Mouse (Mus musculus): ENCODE measurements around the gene Rars. TPM values are rescaled to one million over a fixed set of nuclear protein-coding genes. Genes with fewer than 3 reads are reported as not detected.

Gene Rars
- total RNA-seq (2014; fragmentation: Nextera tagmentation) (150 and 161 TPM in 2 replicates), total RNA-seq (2017) (129 and 150 TPM in 2 replicates), polyA plus RNA-seq (2012) (7.4 and 9.5 TPM in 2 replicates)

DNA sequence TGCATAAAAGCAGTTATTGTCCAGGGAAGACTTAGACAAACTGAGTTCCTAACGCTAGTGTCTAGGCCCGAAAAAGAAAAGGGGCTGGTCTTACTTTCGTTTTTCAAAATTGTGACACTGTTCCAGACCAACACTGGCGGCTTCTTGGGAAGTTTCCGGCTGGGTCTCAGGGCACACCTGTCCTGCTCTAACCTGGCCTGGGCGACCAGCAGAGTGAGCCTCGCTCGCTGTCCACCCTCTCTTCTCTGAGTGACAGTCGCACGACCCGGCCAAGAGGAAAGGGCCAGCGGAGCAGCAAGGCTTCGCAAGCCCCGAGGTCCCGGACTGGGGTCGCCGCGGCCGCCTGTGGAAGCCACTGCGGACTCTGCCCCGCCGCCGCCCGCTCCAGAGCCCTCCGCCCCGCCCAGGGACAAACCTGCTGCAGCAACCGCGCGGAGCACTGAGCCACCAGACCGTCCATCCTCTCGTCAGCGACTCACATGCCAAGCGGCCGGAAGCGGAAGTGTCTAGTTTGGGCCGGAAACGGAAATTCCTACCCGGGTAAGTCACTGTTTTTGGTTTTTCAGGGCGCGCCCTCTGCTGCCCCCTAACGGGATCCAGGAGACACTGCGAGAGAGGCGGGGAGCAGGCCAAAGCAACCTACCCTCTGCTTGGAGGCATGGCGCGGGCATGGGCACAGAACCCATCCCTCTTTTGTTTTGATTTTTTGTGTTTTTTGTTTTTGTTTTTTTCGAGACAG lies at the start of gene Rars:
Gene Rars, minus strand, starts transcription at position 485 of the 739 bp plus-strand sequence.
- Histone ChIP-seq H3K36me3 (replicated peaks) (peaks cover 39% of the 10 kb centered on the region), H3K9me3 (replicated peaks) (no peaks in the 10 kb centered on the region), H3K4me3 (ENCODE audit: low read depth, low read length) (peak within 1 kb of the TSS; percentile 95), H3K4me1 (ENCODE audit: insufficient read depth, low read depth, low read length) (peaks cover 53% of the 10 kb centered on the region), H3K27me3 (ENCODE audit: insufficient read depth, low read length) (no peaks in the 10 kb centered on the region)
- TF ChIP-seq TAL1 (conservative IDR thresholded peaks at IDR 0.05; ENCODE audit: low read depth, low read length) (no peak), GATA2 (IDR thresholded peaks at IDR 0.05; ENCODE audit: borderline replicate concordance, low read depth, low read length) (no peak), GATA1 (IDR thresholded peaks at IDR 0.05; ENCODE audit: borderline replicate concordance, low read length) (no peak), POLR2AphosphoS5 (IDR thresholded peaks at IDR 0.05; ENCODE audit: insufficient replicate concordance, low read depth, low read length) (no peak), CTCF (IDR thresholded peaks at IDR 0.05; ENCODE audit: low read depth, low read length) (peak; percentile 75)
- ATAC-seq (ENCODE audit: extremely low read depth, insufficient number of reproducible peaks, low FRiP score, poor library complexity, severe bottlenecking) (peak; percentile 70), DNase-seq (ENCODE audit: low spot score) (peak; percentile 82)

DNA sequence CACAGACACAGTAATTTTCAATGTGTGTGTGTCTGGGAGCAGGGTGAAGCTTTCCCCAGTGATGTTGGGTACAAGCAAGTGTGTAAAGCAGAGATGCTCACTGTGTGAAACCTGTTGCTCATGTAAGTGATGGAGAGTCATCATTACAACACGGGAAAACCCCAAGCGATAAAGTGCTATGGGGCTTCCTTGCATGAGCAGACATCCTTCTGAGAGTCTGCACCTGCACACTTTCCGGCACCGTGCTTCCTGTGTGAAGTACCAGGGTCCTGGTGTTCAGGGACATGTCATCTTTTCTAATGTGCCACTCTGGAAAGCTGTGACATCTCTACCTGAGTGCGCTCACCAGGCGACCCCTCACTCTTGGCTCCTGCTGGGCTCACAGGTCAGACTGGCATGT lies 48.5 kb upstream of the Rars start:
- TF ChIP-seq GATA1 (IDR thresholded peaks at IDR 0.05; ENCODE audit: borderline replicate concordance, low read length) (no peak), CTCF (IDR thresholded peaks at IDR 0.05; ENCODE audit: low read depth, low read length) (no peak), GATA2 (IDR thresholded peaks at IDR 0.05; ENCODE audit: borderline replicate concordance, low read depth, low read length) (no peak), TAL1 (conservative IDR thresholded peaks at IDR 0.05; ENCODE audit: low read depth, low read length) (no peak), POLR2AphosphoS5 (IDR thresholded peaks at IDR 0.05; ENCODE audit: insufficient replicate concordance, low read depth, low read length) (no peak)
- ATAC-seq (ENCODE audit: extremely low read depth, insufficient number of reproducible peaks, low FRiP score, poor library complexity, severe bottlenecking) = no peak
- H3K36me3 ChIP-seq (replicated peaks) = no peaks in the 10 kb centered on the region
- peaks cover 15% of the 10 kb centered on the region for H3K9me3 ChIP-seq (replicated peaks)
- no peaks in the 10 kb centered on the region for H3K4me1 ChIP-seq (ENCODE audit: insufficient read depth, low read depth, low read length)
- no peak overlapping the region for H3K4me3 ChIP-seq (ENCODE audit: low read depth, low read length)
- H3K27me3 ChIP-seq (ENCODE audit: insufficient read depth, low read length) = no peaks in the 10 kb centered on the region
- no peak for DNase-seq (ENCODE audit: low spot score)

- TF ChIP-seq CTCF (IDR thresholded peaks at IDR 0.05; ENCODE audit: low read depth, low read length) = no peak
- TF ChIP-seq TAL1 (conservative IDR thresholded peaks at IDR 0.05; ENCODE audit: low read depth, low read length) = no peak
- no peak for TF ChIP-seq POLR2AphosphoS5 (IDR thresholded peaks at IDR 0.05; ENCODE audit: insufficient replicate concordance, low read depth, low read length)
- no peak for TF ChIP-seq GATA2 (IDR thresholded peaks at IDR 0.05; ENCODE audit: borderline replicate concordance, low read depth, low read length)
- no peak for TF ChIP-seq GATA1 (IDR thresholded peaks at IDR 0.05; ENCODE audit: borderline replicate concordance, low read length)
- no peaks in the 10 kb centered on the region for H3K27me3 ChIP-seq (ENCODE audit: insufficient read depth, low read length)
- ATAC-seq (ENCODE audit: extremely low read depth, insufficient number of reproducible peaks, low FRiP score, poor library complexity, severe bottlenecking) (no peak), DNase-seq (ENCODE audit: low spot score) (no peak)
- H3K4me3 ChIP-seq (ENCODE audit: low read depth, low read length) = no peak overlapping the region
- no peaks in the 10 kb centered on the region for H3K36me3 ChIP-seq (replicated peaks)
- H3K4me1 ChIP-seq (ENCODE audit: insufficient read depth, low read depth, low read length) = no peaks in the 10 kb centered on the region
- peaks cover 45% of the 10 kb centered on the region for H3K9me3 ChIP-seq (replicated peaks)
Observed at GRCm38 (mm10) chr11:35878559-35878897, 44.2 kb upstream of the Rars start.

DNA sequence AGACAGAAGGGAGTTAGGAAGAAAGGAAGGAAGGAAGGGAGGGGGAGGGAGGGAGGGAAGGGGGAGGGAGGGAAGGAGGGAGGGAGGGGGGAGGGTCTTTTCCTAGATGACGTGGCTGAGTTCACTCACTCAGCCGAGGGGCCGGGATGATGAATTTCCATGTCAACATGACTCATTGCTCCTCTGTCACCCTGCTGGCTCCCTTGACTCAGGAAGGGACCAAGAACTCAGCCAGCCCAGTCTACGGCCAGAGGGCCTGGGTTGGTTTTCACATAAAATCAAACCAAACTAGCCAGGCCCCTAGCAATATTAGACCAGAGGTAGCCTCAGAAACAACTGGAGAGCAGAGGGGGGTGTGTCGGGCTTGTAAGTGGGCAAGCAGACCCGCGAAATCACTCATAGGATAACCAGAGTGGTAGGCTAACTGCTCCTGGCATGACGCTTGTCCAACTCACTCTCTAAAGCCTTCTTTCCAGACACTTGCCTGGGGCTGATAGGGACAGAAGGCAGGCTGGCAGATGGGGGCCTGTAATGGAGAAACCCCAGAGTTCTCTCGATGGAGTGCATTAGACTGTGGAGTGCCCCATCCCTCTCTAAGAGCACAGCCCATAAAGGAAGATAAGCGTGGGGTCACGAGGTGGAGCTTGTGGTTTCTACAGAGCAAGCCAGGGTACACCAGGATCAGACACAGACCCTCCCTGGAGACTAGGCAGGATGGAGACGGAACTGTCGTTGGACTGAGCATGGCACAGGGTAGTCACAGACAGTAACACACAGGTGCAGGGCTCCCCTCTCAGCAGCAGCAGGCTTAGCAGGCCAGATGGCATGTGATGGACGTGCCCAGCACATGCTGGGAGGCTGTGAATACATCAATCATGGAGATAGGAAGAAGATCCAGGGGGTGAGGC lies 43.6 kb upstream of the Rars start:
- H3K9me3 ChIP-seq (replicated peaks) = peaks cover 45% of the 10 kb centered on the region
- ATAC-seq (ENCODE audit: extremely low read depth, insufficient number of reproducible peaks, low FRiP score, poor library complexity, severe bottlenecking) (no peak), DNase-seq (ENCODE audit: low spot score) (no peak)
- no peaks in the 10 kb centered on the region for H3K36me3 ChIP-seq (replicated peaks)
- H3K4me3 ChIP-seq (ENCODE audit: low read depth, low read length) = no peak overlapping the region
- H3K27me3 ChIP-seq (ENCODE audit: insufficient read depth, low read length) = no peaks in the 10 kb centered on the region
- TF ChIP-seq CTCF (IDR thresholded peaks at IDR 0.05; ENCODE audit: low read depth, low read length) (no peak), GATA2 (IDR thresholded peaks at IDR 0.05; ENCODE audit: borderline replicate concordance, low read depth, low read length) (no peak), TAL1 (conservative IDR thresholded peaks at IDR 0.05; ENCODE audit: low read depth, low read length) (no peak), POLR2AphosphoS5 (IDR thresholded peaks at IDR 0.05; ENCODE audit: insufficient replicate concordance, low read depth, low read length) (no peak), GATA1 (IDR thresholded peaks at IDR 0.05; ENCODE audit: borderline replicate concordance, low read length) (no peak)
- no peaks in the 10 kb centered on the region for H3K4me1 ChIP-seq (ENCODE audit: insufficient read depth, low read depth, low read length)

DNA sequence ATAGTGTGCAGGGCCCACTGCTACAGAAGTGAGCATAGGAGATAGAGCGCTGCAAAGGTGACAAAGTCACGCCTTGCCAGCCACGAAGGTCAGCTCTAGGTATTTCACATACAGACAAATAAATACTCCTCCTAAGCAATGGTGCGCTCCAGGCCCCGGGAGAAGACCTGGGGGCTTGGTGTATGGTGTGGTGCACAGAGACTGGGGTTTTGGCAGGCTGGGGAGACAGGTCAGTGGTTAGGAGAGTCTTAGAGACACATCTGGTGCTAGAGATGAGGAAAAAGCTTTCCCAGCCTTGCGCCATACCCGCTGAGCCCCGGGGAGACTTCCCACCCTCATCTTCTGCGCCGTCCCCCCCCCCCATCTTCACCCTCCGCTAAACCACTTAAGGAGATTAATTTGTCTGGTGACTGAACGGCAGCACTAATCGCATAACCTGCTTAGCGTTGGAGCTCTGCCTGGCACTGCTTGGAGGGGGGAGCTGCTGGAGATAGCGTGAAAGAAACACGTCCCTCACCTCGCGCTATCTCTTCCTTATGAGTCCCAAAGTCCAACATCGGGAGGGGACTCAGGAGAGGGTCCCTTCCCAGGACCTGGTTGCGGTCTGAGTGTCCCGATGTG lies 39.4 kb upstream of the Rars start:
- no peak overlapping the region for H3K4me3 ChIP-seq (ENCODE audit: low read depth, low read length)
- DNase-seq (ENCODE audit: low spot score) (no peak), ATAC-seq (ENCODE audit: extremely low read depth, insufficient number of reproducible peaks, low FRiP score, poor library complexity, severe bottlenecking) (no peak)
- H3K4me1 ChIP-seq (ENCODE audit: insufficient read depth, low read depth, low read length) = no peaks in the 10 kb centered on the region
- peaks cover 51% of the 10 kb centered on the region for H3K9me3 ChIP-seq (replicated peaks)
- TF ChIP-seq TAL1 (conservative IDR thresholded peaks at IDR 0.05; ENCODE audit: low read depth, low read length) (no peak), CTCF (IDR thresholded peaks at IDR 0.05; ENCODE audit: low read depth, low read length) (no peak), GATA2 (IDR thresholded peaks at IDR 0.05; ENCODE audit: borderline replicate concordance, low read depth, low read length) (no peak), GATA1 (IDR thresholded peaks at IDR 0.05; ENCODE audit: borderline replicate concordance, low read length) (no peak), POLR2AphosphoS5 (IDR thresholded peaks at IDR 0.05; ENCODE audit: insufficient replicate concordance, low read depth, low read length) (no peak)
- H3K27me3 ChIP-seq (ENCODE audit: insufficient read depth, low read length) = no peaks in the 10 kb centered on the region
- no peaks in the 10 kb centered on the region for H3K36me3 ChIP-seq (replicated peaks)

Data from G1E (cell line).